Mouse (Mus musculus): Measurements from ENCODE around the gene Neu1. TPM values are rescaled to one million over a fixed set of nuclear protein-coding genes. Genes with fewer than 3 reads are reported as not detected.

Neu1 gene
- polyA plus RNA-seq, 1 experiment, result 13.6 TPM

DNA sequence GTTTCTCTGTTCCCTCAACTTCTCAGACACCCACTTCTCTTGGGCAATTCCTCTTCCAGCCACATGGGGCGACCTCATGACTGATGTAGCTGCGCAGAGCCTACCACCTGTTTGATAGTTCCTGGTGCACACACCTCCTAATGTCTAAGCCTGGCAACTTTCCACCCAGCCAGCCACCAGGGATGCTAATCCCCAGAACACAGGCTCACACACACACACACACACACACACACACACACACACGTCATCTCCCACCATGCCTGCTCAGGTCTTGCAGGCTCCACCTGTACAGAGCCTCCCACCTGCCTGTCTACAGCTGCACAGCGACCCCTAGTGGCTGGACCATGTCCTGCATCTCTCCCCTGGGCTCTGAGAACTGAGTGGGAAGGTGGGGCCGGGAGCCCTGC is 19.1 kb upstream of the Neu1 start:
- Histone ChIP-seq H3K27ac (ENCODE audit: insufficient read depth, low read length) (no peak overlapping the region), H3K36me3 (ENCODE audit: control insufficient read depth, insufficient read depth, low read length, poor library complexity, severe bottlenecking) (peaks cover 19% of the 10 kb centered on the region)
- TF ChIP-seq CTCF (IDR thresholded peaks at IDR 0.05; ENCODE audit: low read depth, low read length) (peak; percentile 99), EP300 (IDR thresholded peaks at IDR 0.05; ENCODE audit: insufficient read depth, low read depth, low read length) (no peak)

DNA sequence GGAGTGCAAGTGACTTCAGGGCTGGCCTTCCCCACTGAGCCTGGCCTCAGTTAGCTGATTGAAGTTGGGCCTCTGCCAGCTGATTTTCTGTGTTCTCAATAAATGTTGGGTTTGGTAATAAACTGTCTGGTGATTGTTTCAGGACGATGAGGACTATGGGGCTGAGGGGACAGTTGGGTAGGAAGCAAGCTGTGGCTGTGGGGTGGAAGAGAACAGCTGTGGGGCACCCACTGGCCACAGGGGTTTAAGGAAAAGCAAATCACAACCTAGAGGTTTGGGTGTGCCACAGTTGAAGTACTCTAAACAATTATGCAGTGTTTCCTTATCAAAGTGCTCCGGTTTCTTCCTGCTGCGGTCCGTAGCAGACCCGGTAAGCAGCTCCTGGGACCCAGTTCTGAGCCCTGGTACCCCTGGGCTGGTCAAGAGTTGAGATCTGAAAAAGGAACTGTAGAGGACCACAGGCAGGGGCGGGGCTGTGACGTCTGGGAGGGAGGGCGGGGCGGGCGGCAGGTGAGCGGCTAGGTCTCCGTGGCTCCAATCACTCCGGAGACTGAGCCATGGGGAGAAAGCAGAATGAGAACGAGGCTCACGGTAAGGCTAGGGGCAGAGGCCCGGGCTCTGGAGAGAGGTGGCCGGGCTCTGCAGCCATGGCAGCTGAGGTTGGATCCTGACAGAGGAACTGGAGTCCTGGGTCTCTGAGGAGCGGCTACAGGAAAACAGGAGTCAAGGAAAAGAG is 17.0 kb upstream of the Neu1 start, which contains the start of gene Slc44a4:
TSS of gene Slc44a4 (plus strand) at position 537 of the 736 bp plus-strand sequence.
- TF ChIP-seq EP300 (IDR thresholded peaks at IDR 0.05; ENCODE audit: insufficient read depth, low read depth, low read length), result no peak
- no peak for TF ChIP-seq CTCF (IDR thresholded peaks at IDR 0.05; ENCODE audit: low read depth, low read length)
- no peak for TF ChIP-seq POLR2A (IDR thresholded peaks at IDR 0.05; ENCODE audit: insufficient read depth, low read length)
- Histone ChIP-seq H3K4me1 (ENCODE audit: control insufficient read depth, insufficient read depth, low read length) (peaks cover 2% of the 10 kb centered on the region), H3K36me3 (ENCODE audit: control insufficient read depth, insufficient read depth, low read length, poor library complexity, severe bottlenecking) (peaks cover 11% of the 10 kb centered on the region; the same call in 1 of the 2 replicates), H3K4me3 (ENCODE audit: low read depth, low read length) (peak within 1 kb of the TSS; percentile 26), H3K9ac (ENCODE audit: low read depth, poor library complexity, severe bottlenecking) (peak within 1 kb of the TSS; percentile 22; the same call in 1 of the 2 replicates), H3K27me3 (ENCODE audit: control insufficient read depth, insufficient read depth, low read length, poor library complexity, severe bottlenecking) (no peaks in the 10 kb centered on the region), H3K9me3 (replicated peaks; ENCODE audit: control insufficient read depth, insufficient read depth, low read length, poor library complexity, severe bottlenecking) (no peaks in the 10 kb centered on the region), H3K27ac (ENCODE audit: insufficient read depth, low read length) (no peak within 1 kb of the TSS)

More for the DNA sequence above, 19.1 kb upstream of the Neu1 start:
- Histone ChIP-seq H3K27me3 (ENCODE audit: control insufficient read depth, insufficient read depth, low read length, poor library complexity, severe bottlenecking) (no peaks in the 10 kb centered on the region), H3K9me3 (replicated peaks; ENCODE audit: control insufficient read depth, insufficient read depth, low read length, poor library complexity, severe bottlenecking) (no peaks in the 10 kb centered on the region), H3K4me3 (ENCODE audit: low read depth, low read length) (peak overlapping the region; percentile 48), H3K9ac (ENCODE audit: low read depth, poor library complexity, severe bottlenecking) (no peak overlapping the region), H3K4me1 (ENCODE audit: control insufficient read depth, insufficient read depth, low read length) (peaks cover 2% of the 10 kb centered on the region)

DNA sequence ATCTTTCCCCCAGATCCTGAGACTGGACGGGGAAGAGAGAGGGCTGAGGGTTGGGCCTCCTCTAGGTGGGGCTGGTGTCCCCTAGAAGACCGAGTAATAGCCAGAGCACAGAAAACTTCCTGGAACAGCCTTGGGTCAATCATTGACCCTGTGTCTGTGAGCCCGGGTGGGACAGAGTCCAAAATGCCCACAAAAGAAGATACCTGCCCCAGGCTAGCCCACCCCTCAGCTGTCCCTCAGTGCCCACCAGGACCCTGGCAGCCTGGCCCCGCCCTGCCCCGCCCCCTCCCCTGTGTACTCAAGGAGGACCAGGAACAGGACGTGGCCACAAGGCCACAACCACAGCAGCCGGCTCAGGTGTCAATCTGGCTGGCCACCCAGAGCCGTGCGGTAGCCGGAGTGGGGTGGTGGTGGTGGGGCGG is 15.6 kb upstream of the Neu1 start:
- Histone ChIP-seq H3K27me3 (ENCODE audit: control insufficient read depth, insufficient read depth, low read length, poor library complexity, severe bottlenecking) (no peaks in the 10 kb centered on the region), H3K27ac (ENCODE audit: insufficient read depth, low read length) (no peak overlapping the region), H3K4me3 (ENCODE audit: low read depth, low read length) (0 out of 2 replicates have a peak overlapping the region, but pooled peaks have one; percentile 12), H3K9ac (ENCODE audit: low read depth, poor library complexity, severe bottlenecking) (peak overlapping the region; percentile 22; the same call in 1 of the 2 replicates), H3K4me1 (ENCODE audit: control insufficient read depth, insufficient read depth, low read length) (peaks cover 2% of the 10 kb centered on the region), H3K36me3 (ENCODE audit: control insufficient read depth, insufficient read depth, low read length, poor library complexity, severe bottlenecking) (peaks cover 11% of the 10 kb centered on the region; the same call in 1 of the 2 replicates), H3K9me3 (replicated peaks; ENCODE audit: control insufficient read depth, insufficient read depth, low read length, poor library complexity, severe bottlenecking) (no peaks in the 10 kb centered on the region)
- TF ChIP-seq POLR2A (IDR thresholded peaks at IDR 0.05; ENCODE audit: insufficient read depth, low read length) (no peak), CTCF (IDR thresholded peaks at IDR 0.05; ENCODE audit: low read depth, low read length) (peak; percentile 42)

DNA sequence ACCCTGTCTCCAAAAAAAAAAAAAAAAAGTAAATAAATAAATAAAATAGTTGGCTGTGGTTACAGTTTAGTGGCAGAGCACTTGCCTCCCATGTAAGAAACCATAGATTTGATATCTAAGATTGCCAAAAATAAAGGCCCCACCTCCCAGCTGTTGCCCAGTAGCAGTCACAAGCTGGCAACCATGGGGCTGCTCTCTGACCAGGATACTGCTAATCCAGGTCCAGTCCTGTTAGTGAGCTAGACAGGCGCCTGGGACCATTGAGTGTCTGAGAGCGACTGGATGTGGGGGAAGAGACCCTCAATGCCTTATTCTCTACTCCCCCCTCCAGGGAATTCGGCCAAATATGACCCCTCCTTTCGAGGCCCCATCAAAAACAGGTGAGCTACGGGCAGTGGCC is 14.7 kb upstream of the Neu1 start:
- H3K27ac ChIP-seq (ENCODE audit: insufficient read depth, low read length), result no peak overlapping the region
- H3K4me1 ChIP-seq (ENCODE audit: control insufficient read depth, insufficient read depth, low read length), result peaks cover 2% of the 10 kb centered on the region
- peaks cover 11% of the 10 kb centered on the region; the same call in 1 of the 2 replicates for H3K36me3 ChIP-seq (ENCODE audit: control insufficient read depth, insufficient read depth, low read length, poor library complexity, severe bottlenecking)
- H3K4me3 ChIP-seq (ENCODE audit: low read depth, low read length), result no peak overlapping the region
- no peaks in the 10 kb centered on the region for H3K9me3 ChIP-seq (replicated peaks; ENCODE audit: control insufficient read depth, insufficient read depth, low read length, poor library complexity, severe bottlenecking)
- no peak overlapping the region for H3K9ac ChIP-seq (ENCODE audit: low read depth, poor library complexity, severe bottlenecking)
- TF ChIP-seq CTCF (IDR thresholded peaks at IDR 0.05; ENCODE audit: low read depth, low read length) (no peak), EP300 (IDR thresholded peaks at IDR 0.05; ENCODE audit: insufficient read depth, low read depth, low read length) (no peak), POLR2A (IDR thresholded peaks at IDR 0.05; ENCODE audit: insufficient read depth, low read length) (no peak)
- H3K27me3 ChIP-seq (ENCODE audit: control insufficient read depth, insufficient read depth, low read length, poor library complexity, severe bottlenecking), result no peaks in the 10 kb centered on the region

DNA sequence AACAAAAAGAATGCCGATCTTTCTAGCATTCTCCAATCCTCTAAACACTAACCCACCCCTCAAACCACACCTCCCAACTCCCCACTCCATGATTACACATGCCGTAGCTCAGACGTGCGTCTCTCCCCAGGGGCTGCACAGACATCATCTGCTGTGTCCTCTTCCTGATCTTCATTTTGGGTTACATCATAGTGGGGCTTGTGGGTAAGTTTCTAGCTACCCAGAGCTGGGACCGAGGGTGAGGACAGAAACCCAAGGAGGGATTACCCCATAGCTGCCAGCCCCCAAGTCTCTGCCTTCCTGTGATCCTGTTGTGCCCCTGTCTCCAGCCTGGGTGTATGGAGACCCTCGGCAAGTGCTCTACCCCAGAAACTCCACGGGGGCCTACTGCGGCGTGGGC is 13.9 kb upstream of the Neu1 start:
- peaks cover 11% of the 10 kb centered on the region; the same call in 1 of the 2 replicates for H3K36me3 ChIP-seq (ENCODE audit: control insufficient read depth, insufficient read depth, low read length, poor library complexity, severe bottlenecking)

DNA sequence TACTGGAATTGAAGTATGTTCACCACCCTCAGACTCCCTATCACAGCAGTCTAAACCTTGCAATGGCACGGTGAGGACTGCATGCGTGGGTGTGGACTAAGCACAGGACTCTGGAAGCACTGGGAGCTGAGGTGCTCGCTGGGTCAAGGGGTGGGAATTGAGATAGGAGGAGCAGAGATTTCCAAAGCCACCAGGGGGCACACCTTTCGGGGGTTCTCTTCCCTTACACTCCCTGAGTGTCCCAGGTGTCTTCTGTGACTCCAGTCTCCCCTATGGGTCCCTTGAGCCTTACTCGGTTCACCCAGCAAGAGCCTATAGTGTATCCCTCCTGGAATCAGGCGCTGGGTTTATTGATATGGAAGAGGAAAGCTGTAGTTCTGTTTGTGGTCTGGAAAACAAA is 8.1 kb upstream of the Neu1 start:
- H3K4me3 ChIP-seq (ENCODE audit: low read depth, low read length), result no peak overlapping the region
- H3K9ac ChIP-seq (ENCODE audit: low read depth, poor library complexity, severe bottlenecking), result no peak overlapping the region
- H3K27ac ChIP-seq (ENCODE audit: insufficient read depth, low read length), result no peak overlapping the region
- H3K36me3 ChIP-seq (ENCODE audit: control insufficient read depth, insufficient read depth, low read length, poor library complexity, severe bottlenecking), result no peaks in the 10 kb centered on the region
- no peak for TF ChIP-seq EP300 (IDR thresholded peaks at IDR 0.05; ENCODE audit: insufficient read depth, low read depth, low read length)
- peak; percentile 40 for TF ChIP-seq CTCF (IDR thresholded peaks at IDR 0.05; ENCODE audit: low read depth, low read length)
- H3K27me3 ChIP-seq (ENCODE audit: control insufficient read depth, insufficient read depth, low read length, poor library complexity, severe bottlenecking), result no peaks in the 10 kb centered on the region
- H3K4me1 ChIP-seq (ENCODE audit: control insufficient read depth, insufficient read depth, low read length), result no peaks in the 10 kb centered on the region
- no peaks in the 10 kb centered on the region for H3K9me3 ChIP-seq (replicated peaks; ENCODE audit: control insufficient read depth, insufficient read depth, low read length, poor library complexity, severe bottlenecking)

More for the DNA sequence above, 13.9 kb upstream of the Neu1 start:
- TF ChIP-seq POLR2A (IDR thresholded peaks at IDR 0.05; ENCODE audit: insufficient read depth, low read length), result no peak
- TF ChIP-seq CTCF (IDR thresholded peaks at IDR 0.05; ENCODE audit: low read depth, low read length), result no peak
- no peak for TF ChIP-seq EP300 (IDR thresholded peaks at IDR 0.05; ENCODE audit: insufficient read depth, low read depth, low read length)
- Histone ChIP-seq H3K4me3 (ENCODE audit: low read depth, low read length) (peak overlapping the region; percentile 13), H3K9me3 (replicated peaks; ENCODE audit: control insufficient read depth, insufficient read depth, low read length, poor library complexity, severe bottlenecking) (no peaks in the 10 kb centered on the region), H3K27me3 (ENCODE audit: control insufficient read depth, insufficient read depth, low read length, poor library complexity, severe bottlenecking) (no peaks in the 10 kb centered on the region), H3K4me1 (ENCODE audit: control insufficient read depth, insufficient read depth, low read length) (no peaks in the 10 kb centered on the region), H3K9ac (ENCODE audit: low read depth, poor library complexity, severe bottlenecking) (peak overlapping the region; percentile 9; the same call in 1 of the 2 replicates), H3K27ac (ENCODE audit: insufficient read depth, low read length) (no peak overlapping the region)

Measured in ES-Bruce4 (cell line).